Mouse (Mus musculus): ENCODE measurements around the gene Foxb1.

The Foxb1 gene

DNA sequence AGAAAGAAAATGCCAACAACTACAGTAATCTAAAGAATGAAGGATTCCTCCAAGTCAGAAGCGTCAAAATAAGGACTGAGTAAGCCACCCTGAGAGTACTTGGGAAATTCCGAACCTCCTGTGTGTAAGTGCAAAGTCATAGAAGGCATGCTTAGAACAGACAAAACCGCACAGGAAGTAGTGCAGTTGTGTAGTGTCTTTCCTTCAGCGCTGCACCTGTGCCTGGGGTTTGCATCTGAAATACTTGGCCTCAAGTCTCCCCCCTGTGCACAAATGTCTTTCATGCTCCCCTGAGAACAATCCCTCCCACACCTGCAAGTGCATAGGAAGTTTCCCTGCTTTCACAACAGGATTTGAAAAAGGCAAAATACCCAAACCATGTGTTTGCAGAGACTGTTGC lies 3.5 kb downstream of the Foxb1 start:
- no peak for DNase-seq (ENCODE audit: low spot score in 2 of 2)

DNA sequence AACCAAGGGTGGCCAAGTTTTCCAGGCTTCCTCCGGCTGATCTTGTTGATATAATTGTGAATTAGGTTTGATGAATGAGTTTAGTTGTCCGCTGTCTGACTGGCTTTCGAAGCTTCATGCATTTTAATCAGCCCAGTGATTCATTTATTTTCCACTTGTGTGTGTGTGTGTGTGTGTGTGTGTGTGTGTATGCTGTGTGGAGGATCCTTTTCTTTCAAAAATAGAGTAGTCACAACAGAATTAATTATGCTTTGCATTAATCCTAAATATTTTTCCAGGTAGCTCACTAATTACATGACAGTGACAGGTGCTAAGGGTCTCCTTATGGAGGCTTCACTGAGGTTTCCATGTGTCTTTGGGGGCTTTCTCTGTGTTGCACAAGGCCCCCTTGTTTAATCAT lies 4.3 kb downstream of the Foxb1 start:
- DNase-seq (ENCODE audit: low spot score in 2 of 2), result no peak

DNA sequence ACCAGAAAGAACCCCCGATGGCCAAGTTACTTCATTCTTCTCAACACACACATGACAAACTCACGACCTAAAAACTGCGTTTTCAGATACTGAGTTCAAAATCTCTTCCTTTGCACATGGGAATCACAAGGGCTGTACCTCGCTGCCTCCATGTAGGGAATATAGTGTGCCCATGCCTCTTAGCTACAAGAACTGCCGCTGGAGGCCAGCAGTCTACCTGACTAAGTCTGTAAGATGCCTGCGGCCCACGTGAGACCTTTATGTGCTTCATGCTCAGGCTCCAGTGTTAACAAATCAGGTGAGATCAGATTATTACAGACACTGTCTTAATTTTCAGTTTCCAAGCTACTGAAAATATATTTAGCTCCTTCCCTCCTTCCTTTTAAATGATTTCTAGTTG lies 4.7 kb downstream of the Foxb1 start:
- no peak for DNase-seq (ENCODE audit: low spot score in 2 of 2)

DNA sequence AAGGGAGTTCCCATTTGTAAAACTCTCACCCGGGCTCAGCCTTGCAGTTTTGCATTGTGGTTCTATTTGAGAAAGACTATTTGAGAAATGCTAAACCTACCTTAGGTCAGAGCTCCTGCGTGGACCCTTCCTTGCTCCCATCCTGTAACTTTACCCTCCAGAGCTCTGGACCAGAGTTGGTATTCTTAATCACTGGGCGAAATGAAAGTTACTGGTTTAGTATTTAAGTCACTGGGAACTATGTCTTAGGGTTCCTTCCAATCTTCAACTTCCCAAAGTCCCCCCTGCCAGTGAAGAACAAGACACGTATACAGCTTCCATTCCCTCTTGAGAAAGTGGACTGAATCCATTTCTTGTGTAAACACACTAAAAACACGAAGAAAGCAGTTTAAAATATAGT lies 5.6 kb downstream of the Foxb1 start:
- no peak for DNase-seq (ENCODE audit: low spot score in 2 of 2)

DNA sequence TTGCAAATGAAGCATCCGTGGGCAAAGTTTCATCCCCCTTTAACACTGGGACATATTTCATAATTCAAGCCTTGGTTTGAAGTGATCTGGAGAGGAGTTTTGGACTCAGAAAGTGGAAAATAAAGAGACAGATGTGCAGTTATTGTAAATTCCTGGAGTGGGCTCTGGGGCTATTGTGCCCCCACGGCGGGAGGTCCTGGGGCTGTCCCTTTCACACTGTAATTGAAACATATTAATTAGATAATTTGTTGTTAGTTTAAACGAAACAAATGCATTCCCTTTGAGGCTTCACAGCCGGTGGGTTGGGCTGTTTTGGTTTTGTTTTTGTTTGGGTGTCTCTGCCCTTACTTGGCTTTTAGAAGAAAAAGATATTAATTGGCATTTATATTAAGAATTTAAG lies 6.0 kb downstream of the Foxb1 start:
- no peak for DNase-seq (ENCODE audit: low spot score in 2 of 2)

DNA sequence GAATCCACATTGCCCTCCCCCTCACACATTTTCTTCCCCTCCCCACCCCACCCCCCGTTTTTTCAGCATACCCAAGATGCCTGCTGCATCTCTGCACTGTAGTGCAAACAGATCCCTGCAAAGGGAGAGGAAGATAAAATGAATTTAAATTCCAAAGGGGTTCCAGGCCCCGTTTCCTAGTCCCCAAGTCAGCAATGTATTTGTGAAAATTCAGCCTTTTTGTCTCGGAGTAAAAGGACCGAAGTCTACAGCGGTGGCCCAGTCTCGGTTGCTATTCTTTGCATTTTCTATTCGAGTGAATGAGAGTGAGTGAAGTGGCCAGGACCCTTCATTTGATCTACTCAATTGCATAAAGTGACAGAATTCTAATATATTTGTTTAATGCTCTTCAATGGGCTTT lies 6.4 kb downstream of the Foxb1 start:
- DNase-seq (ENCODE audit: low spot score in 2 of 2), result no peak

DNA sequence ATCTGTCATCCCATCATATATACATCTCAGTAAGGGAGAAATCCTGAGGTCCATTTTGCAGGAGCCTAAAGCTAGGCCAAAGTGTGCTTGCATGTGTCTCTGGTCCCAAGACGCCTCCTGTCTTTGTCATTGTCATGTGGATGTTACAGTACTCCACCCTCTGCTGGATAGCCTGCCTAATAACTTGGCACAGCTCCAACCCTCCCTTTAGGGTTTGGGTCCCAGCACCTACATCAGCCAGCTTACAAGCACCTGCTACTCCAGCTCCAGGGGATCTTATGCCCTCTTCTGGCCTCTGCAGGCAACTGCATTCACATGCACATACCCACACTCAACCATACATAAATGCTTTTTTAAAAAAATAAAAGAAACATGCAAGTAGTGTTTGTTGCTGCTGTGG lies 12.8 kb downstream of the Foxb1 start:
- DNase-seq (ENCODE audit: low spot score in 2 of 2), result no peak

DNA sequence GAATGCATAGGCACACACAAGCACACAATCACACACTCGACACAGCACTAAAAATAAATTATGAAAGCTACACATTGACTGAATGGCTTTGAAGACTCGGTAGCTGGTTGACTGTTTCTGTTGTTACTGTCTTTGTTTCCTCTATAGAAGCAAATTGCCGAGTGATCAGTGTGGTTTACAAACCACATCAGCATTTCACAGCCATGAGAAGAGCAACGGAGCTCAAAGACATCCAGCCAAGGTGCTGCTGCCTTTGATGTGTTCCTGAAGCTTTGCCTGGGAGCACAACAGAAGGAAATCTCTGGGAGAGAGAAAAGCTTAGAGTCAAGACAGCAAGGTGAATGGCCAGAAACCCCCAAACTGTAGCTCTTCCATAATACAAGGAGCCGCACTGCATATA lies 32.0 kb downstream of the Foxb1 start:
- no peak for DNase-seq (ENCODE audit: low spot score in 2 of 2)

DNA sequence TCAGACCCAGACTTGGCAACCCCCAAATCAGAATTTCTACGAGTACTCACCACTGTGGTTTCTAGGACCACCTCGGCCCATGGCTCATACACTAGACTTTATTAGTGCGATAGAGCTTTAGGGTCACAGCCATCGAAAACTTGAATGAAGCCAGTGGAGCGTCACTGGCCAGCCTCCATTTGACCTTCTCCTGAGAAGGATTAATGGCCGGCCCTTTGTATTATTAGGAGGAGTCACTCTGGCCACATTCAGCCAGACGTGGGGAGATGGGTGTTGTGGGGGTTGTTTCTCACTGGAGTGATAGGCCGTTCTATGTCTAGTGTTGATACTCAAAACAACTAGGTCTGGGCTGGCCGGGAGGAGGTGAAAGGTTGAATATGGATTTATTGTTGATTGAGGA lies 42.3 kb downstream of the Foxb1 start:
- DNase-seq (ENCODE audit: low spot score in 2 of 2), result no peak

DNA sequence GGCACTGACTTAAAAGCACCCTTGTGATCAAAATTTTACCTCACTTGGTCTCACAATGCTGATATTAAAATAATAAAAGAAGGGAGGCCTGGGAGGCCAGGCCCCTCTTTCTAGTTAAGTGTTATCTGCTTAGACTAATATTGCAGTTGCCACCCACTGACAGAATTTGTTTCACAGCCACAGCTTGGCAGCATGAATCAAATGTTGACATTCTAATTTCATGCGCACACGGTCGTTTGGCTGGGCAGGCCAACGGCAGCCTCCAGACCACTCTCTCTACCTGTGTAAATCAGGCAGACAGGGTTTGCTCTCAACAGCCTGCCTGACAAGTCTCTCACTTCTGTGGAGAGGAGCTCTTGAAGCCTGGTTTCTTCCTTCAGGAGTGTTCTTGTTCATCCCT lies 44.4 kb downstream of the Foxb1 start:
- no peak for DNase-seq (ENCODE audit: low spot score in 2 of 2)

DNA sequence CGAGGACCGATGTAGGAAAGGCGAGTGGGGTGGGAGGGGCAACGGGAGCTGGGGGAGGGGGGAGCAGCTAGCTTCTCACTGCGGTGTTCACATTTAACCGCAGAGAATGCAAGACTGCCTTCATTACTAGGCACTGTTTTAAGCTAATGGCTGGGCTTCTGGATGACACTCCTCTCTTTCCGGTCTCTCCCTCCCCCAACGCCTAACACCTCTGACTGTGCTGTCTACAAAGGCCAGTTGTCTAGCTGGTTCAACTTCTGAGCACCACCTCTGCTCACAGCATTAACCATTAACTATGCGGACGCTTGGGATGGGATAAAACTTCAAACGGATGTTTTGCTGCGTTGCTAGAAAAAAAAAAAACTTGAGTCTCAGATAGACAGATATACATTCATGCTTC lies 45.3 kb downstream of the Foxb1 start:
- DNase-seq (ENCODE audit: low spot score in 2 of 2), result no peak

DNA sequence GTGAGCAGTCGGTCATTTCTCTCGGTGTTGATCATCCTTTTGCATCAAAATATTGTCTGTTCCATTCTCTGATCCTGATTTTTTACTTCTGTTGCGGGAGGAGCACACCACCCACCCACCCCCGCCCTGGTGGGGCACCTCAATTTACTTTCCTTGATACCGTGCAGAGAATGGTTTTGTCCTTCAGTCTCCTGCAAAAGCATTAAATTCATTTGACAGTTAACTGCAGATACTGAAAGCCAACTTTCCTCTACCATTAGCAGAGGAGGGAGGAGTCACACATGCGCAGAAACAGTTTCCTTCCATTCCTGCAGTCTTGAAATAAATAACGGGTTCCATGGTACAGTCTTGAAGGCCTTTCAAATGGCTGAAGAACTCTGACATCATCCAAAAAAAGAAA lies 46.4 kb downstream of the Foxb1 start:
- no peak for DNase-seq (ENCODE audit: low spot score in 2 of 2)

DNA sequence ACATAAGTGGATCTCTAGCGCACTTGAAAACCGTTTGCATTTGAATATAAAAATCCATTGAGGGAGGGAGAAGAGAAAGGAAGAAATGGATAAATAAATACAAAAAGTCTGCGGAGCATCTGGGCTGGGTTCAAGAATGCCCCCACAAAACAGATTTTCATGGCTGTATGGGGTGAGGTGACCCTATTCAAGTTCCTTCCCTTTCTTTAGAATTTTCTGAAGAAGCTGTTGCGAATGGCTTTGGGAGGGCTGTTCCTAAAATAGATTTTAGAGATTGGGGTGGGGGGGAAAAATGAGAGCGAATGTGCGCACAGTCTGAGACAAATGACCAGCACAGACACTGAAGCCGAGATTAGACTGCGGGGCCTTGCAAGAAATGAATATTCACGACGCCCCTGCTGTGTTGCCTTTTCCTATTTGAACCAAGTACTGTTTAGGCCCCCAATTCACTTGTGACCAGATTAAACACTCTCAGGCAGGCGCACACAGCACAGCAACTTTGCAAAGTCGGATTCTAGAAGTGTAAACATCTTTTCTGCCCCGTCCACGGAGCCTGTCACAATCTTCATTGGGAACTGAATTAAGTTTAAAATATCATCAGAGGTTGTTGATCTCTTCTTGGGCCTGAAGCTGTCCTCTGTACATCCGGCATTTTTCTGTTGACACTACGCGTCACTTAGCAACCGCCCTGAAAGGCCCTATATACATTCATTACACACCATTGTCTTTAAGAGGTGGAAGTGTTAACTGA lies 47.0 kb downstream of the Foxb1 start:
- DNase-seq (ENCODE audit: low spot score in 2 of 2), result no peak

DNA sequence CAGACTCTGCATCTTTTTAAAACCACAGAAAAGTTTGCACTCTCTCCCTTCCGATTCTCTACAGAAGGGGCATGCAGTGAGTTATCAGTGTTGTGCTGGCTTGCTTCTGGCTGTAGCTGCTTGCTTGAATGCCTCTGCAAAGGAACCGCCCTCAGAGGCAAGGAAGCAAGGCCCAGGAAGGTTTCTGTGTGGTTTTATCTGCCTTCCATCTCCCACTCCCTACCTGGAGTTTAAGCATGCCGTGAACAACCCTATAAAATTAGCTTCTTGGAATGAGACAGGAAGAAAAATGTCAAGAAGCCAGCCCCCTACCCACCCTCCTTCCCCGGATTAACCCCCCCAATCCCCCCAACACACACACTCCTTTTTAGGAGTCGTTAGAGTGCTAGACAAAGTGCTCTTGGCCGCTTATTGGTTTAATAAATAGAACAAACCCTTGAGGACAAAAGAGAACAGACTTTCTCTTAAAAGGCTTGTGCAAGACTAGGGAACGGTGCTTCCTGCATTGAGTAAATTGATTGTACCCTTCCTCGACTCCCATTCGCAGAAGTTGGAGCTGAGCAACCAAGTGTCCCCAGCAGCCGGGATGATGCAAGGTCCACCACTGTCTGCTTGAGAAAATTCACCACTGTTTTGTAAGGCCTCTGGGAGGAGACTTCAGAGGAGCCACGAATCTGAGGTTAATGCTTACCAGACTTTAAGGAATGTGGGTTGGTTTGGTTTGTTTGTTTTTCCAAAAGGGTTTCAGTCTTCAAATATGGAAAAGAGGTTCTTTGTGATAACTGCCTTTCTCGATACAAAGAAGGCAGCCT lies 47.8 kb downstream of the Foxb1 start:
- DNase-seq (ENCODE audit: low spot score in 2 of 2), result no peak
